Comparison of ENCODE assay signal across 9 mouse cellular contexts in genomic region chr6:112489181-112489909, GRCm38 (mm10). TPM values are rescaled to one million over a fixed set of nuclear protein-coding genes. Genes with fewer than 3 reads are reported as not detected.
DNase-seq lines count a peak whose midpoint lies in the region; ATAC-seq lines count a peak whose summit lies in the region.
"Had no signal": no experiment of that assay in that cellular context is flagged by ENCODE, and none has a peak within 500 bp of the region (broad histone marks: within the 10 kb centered on the region; RNA-seq: fewer than 3 reads in every experiment).

No protein-coding gene starts in this region.

- peak overlapping the region; percentile 5; the same call in 1 of the 2 replicates for H3K9ac ChIP-seq in hindbrain, embryonic 11.5 days (ENCODE audit: low read depth, low read length)
- no peak overlapping the region for H3K9ac ChIP-seq in liver, embryonic 13.5 days
- no peak overlapping the region; the same call in 1 of the 2 replicates for H3K9ac ChIP-seq in stomach, embryonic 16.5 days (ENCODE audit: low read length)

- DNase-seq in right cerebral cortex, postnatal 14 days: peak; percentile 41
- DNase-seq in right cerebral cortex, postnatal 36 days (ENCODE audit: low spot score in 2 of 2): no peak
- peak; percentile 45 for DNase-seq in embryonic facial prominence, embryonic 10.5 days (ENCODE audit: low spot score)
- peak; percentile 61 for DNase-seq in hindbrain, embryonic 11.5 days (ENCODE audit: low spot score)
- DNase-seq in liver, embryonic 13.5 days: no peak
- no peak for DNase-seq in T-cell, adult 2 months (ENCODE audit: low spot score)
- no peak for DNase-seq in left cerebral cortex, adult 9 months (ENCODE audit: low spot score in 2 of 2)

- H3K36me3 ChIP-seq in embryonic facial prominence, embryonic 10.5 days (replicated peaks): no peaks in the 10 kb centered on the region
- no peaks in the 10 kb centered on the region for H3K36me3 ChIP-seq in hindbrain, embryonic 11.5 days (ENCODE audit: control insufficient read depth, insufficient read depth, low read length)
- no peaks in the 10 kb centered on the region for H3K36me3 ChIP-seq in liver, embryonic 13.5 days
- no peaks in the 10 kb centered on the region for H3K36me3 ChIP-seq in stomach, embryonic 16.5 days (ENCODE audit: control insufficient read depth, insufficient read depth, low read length)

- peaks cover 22% of the 10 kb centered on the region for H3K4me1 ChIP-seq in embryonic facial prominence, embryonic 10.5 days
- H3K4me1 ChIP-seq in hindbrain, embryonic 11.5 days (replicated peaks; ENCODE audit: control insufficient read depth, insufficient read depth, low read length): peaks cover 9% of the 10 kb centered on the region
- H3K4me1 ChIP-seq in liver, embryonic 13.5 days (replicated peaks): no peaks in the 10 kb centered on the region; the same call in 1 of the 2 replicates
- H3K4me1 ChIP-seq in stomach, embryonic 16.5 days (ENCODE audit: control insufficient read depth, insufficient read depth, low read length): peaks cover 15% of the 10 kb centered on the region

- H3K27ac ChIP-seq in embryonic facial prominence, embryonic 10.5 days (replicated peaks): no peak overlapping the region
- H3K27ac ChIP-seq in hindbrain, embryonic 11.5 days (ENCODE audit: low read depth, low read length): no peak overlapping the region
- H3K27ac ChIP-seq in liver, embryonic 13.5 days: no peak overlapping the region
- H3K27ac ChIP-seq in stomach, embryonic 16.5 days (ENCODE audit: low read length): no peak overlapping the region
- H3K27ac ChIP-seq: macrophage had no signal

- H3K4me2 ChIP-seq in hindbrain, embryonic 11.5 days (replicated peaks; ENCODE audit: low read depth, low read length): peak overlapping the region; percentile 47
- peak overlapping the region; percentile 32; the same call in 1 of the 2 replicates for H3K4me2 ChIP-seq in liver, embryonic 13.5 days
- peak overlapping the region; percentile 83 for H3K4me2 ChIP-seq in stomach, embryonic 16.5 days (ENCODE audit: low read depth, low read length)

- H3K4me3 ChIP-seq in embryonic facial prominence, embryonic 10.5 days: peak overlapping the region; percentile 53
- peak overlapping the region; percentile 31 for H3K4me3 ChIP-seq in hindbrain, embryonic 11.5 days (ENCODE audit: low read depth, low read length)
- H3K4me3 ChIP-seq in liver, embryonic 13.5 days (replicated peaks): peak overlapping the region; percentile 21
- peak overlapping the region; percentile 48 for H3K4me3 ChIP-seq in stomach, embryonic 16.5 days (replicated peaks; ENCODE audit: low read length)

- ATAC-seq in hindbrain, embryonic 11.5 days (ENCODE audit: low FRiP score): peak; percentile 26; the same call in 1 of the 2 replicates
- ATAC-seq in liver, embryonic 13.5 days (ENCODE audit: low read depth): 0 out of 2 replicates have a peak, but pooled peaks have one; percentile 23
- no peak for ATAC-seq in stomach, embryonic 16.5 days (ENCODE audit: insufficient read depth, low FRiP score)

- no peaks in the 10 kb centered on the region for H3K9me3 ChIP-seq in embryonic facial prominence, embryonic 10.5 days
- no peaks in the 10 kb centered on the region for H3K9me3 ChIP-seq in hindbrain, embryonic 11.5 days (ENCODE audit: control insufficient read depth, low read length)
- H3K9me3 ChIP-seq in liver, embryonic 13.5 days (replicated peaks): no peaks in the 10 kb centered on the region
- H3K9me3 ChIP-seq in stomach, embryonic 16.5 days (replicated peaks; ENCODE audit: control insufficient read depth, low read length): no peaks in the 10 kb centered on the region

- 6% methylated on average over 72 of the region's 72 CpGs for WGBS in embryonic facial prominence, embryonic 10.5 days
- WGBS in hindbrain, embryonic 11.5 days: 7% methylated on average over 72 of the region's 72 CpGs
- WGBS in liver, embryonic 13.5 days (ENCODE audit: insufficient replicate concordance): 7% methylated on average over 72 of the region's 72 CpGs
- 4% methylated on average over 72 of the region's 72 CpGs for WGBS in stomach, embryonic 16.5 days

- peaks cover 82% of the 10 kb centered on the region for H3K27me3 ChIP-seq in embryonic facial prominence, embryonic 10.5 days (replicated peaks; ENCODE audit: low read depth, poor library complexity, severe bottlenecking)
- peaks cover 44% of the 10 kb centered on the region for H3K27me3 ChIP-seq in hindbrain, embryonic 11.5 days (ENCODE audit: control insufficient read depth, insufficient read depth, low read length)
- H3K27me3 ChIP-seq in liver, embryonic 13.5 days: peaks cover 51% of the 10 kb centered on the region
- H3K27me3 ChIP-seq in stomach, embryonic 16.5 days (ENCODE audit: control insufficient read depth, insufficient read depth, low read length): peaks cover 38% of the 10 kb centered on the region

RNA-seq across cellular contexts. Expression of gene Oxtr, which starts 0.4 kb away (rescaled TPM):
- polyA plus RNA-seq in embryonic facial prominence, embryonic 10.5 days (2016; fragmentation: Nextera tagmentation; extraction: Ambion mirVana): 0.03 and 0.06 TPM in 2 replicates
- 0.45 and 0.47 TPM in 2 replicates for polyA plus RNA-seq in hindbrain, embryonic 11.5 days (2014; fragmentation: Nextera tagmentation; extraction: Ambion mirVana)
- polyA plus RNA-seq in liver, embryonic 13.5 days (2015; fragmentation: Nextera tagmentation; extraction: Ambion mirVana): not detected in 2 replicates
- 0.32 and 0.35 TPM in 2 replicates for polyA plus RNA-seq in stomach, embryonic 16.5 days (2015; fragmentation: Nextera tagmentation; extraction: Ambion mirVana)
- polyA plus RNA-seq: macrophage had no signal

RNA-seq across cellular contexts. Expression of gene Cav3, which starts 30.0 kb away (rescaled TPM):
- polyA plus RNA-seq in embryonic facial prominence, embryonic 10.5 days (2016; fragmentation: Nextera tagmentation; extraction: Ambion mirVana): not detected in 2 replicates
- polyA plus RNA-seq in hindbrain, embryonic 11.5 days (2014; fragmentation: Nextera tagmentation; extraction: Ambion mirVana): 0.56 TPM in 1 of 2 replicates, not detected in the other
- polyA plus RNA-seq in liver, embryonic 13.5 days (2015; fragmentation: Nextera tagmentation; extraction: Ambion mirVana): 0.31 and 0.36 TPM in 2 replicates
- 2.0 and 14.6 TPM in 2 replicates for polyA plus RNA-seq in stomach, embryonic 16.5 days (2015; fragmentation: Nextera tagmentation; extraction: Ambion mirVana)
- polyA plus RNA-seq: macrophage had no signal

Comparison
In these comparisons a context has a peak if more than half of its experiments do, and no peak if none do; other contexts are left out.
1. DNase-seq: peak in right cerebral cortex, postnatal 14 days (single experiment), embryonic facial prominence, embryonic 10.5 days (single experiment) and hindbrain, embryonic 11.5 days (single experiment); none in right cerebral cortex, postnatal 36 days (0 of 2), liver, embryonic 13.5 days (single experiment), T-cell, adult 2 months (single experiment) and left cerebral cortex, adult 9 months (0 of 2).
2. H3K4me2 ChIP-seq: peak in every context shown above with its lines; median percentile 83 in stomach, embryonic 16.5 days; 47 in hindbrain, embryonic 11.5 days; 32 in liver, embryonic 13.5 days.
3. Peak in every context shown above with its lines, with median percentiles within 50 percentile points of each other: H3K4me3 ChIP-seq.